ENCODE assay signal across 8 mouse cellular contexts in the genomic region with DNA sequence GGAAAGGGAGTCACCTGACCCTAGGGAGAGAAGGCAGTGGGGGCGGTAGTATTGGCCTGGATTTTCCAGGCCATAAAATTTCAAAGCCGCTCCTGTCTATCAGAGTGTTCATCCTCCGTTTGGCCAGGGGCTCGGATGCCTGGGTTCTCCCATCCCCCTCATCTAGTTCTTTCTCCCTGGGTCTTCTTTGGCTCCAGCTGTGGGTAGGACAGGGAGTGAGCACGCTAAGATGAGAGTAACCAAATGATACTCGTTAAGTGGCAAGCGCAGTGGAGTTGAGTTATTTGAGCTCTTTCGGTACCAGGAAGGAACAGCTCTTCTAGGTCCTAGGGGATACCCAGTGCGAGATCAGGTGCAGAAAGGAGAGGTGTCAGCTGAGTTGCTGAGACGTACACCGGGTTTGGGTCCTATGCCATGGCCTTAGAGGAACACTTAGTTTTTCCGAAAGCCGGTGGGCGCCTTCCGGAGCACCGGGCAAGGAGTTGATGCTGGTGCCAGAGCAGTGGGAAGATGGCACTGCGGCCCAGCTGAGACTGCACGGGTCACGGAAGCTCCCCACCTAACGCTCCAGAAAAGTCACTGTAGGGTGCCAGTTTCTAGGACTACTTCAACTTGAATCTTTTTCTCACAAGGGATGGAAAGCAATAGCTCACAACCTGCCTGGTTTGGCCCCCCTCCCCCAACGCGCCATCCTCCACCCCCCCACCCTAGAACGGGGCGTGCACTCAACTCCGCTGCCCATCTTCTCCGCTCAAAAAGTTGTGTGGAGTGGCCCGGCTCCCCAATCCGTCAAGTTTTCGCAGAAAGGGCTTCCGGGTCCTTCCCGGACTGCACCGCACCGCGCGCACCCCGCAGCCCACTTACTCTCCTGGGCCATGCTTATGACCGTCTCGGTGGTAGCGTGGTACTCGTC. TPM values are rescaled to one million over a fixed set of nuclear protein-coding genes. Genes with fewer than 3 reads are reported as not detected.
DNase-seq lines count a peak whose midpoint lies in the region; ATAC-seq and TF ChIP-seq lines count a peak whose summit lies in the region.

No protein-coding gene starts in this region.

- no peaks in the 10 kb centered on the region for H3K9me3 ChIP-seq in forebrain, embryonic 13.5 days (replicated peaks)
- H3K9me3 ChIP-seq in limb, embryonic 15.5 days = no peaks in the 10 kb centered on the region

- 0 out of 2 replicates have a peak, but pooled peaks have one; percentile 3 for ATAC-seq in forebrain, embryonic 13.5 days
- peak; percentile 8; the same call in 1 of the 2 replicates for ATAC-seq in limb, embryonic 15.5 days (ENCODE audit: insufficient number of reproducible peaks, low FRiP score, low TSS enrichment, low read depth)

- H3K4me1 ChIP-seq in forebrain, embryonic 13.5 days = peaks cover 47% of the 10 kb centered on the region
- H3K4me1 ChIP-seq in limb, embryonic 15.5 days = peaks cover 44% of the 10 kb centered on the region

- peak overlapping the region; percentile 58 for H3K27ac ChIP-seq in gastrocnemius, adult 2 months
- H3K27ac ChIP-seq in forebrain, embryonic 13.5 days = peak overlapping the region; percentile 95
- peak overlapping the region; percentile 93 for H3K27ac ChIP-seq in limb, embryonic 15.5 days

- 0% methylated on average over 40 of the region's 40 CpGs for WGBS in forebrain, embryonic 13.5 days
- under 1% methylated on average over 40 of the region's 40 CpGs for WGBS in limb, embryonic 15.5 days

- peak overlapping the region; percentile 83 for H3K9ac ChIP-seq in forebrain, embryonic 13.5 days
- H3K9ac ChIP-seq in limb, embryonic 15.5 days = peak overlapping the region; percentile 73

- TF ChIP-seq CTCF in gastrocnemius, adult 2 months (IDR thresholded peaks at IDR 0.05) = no peak

- peak overlapping the region; percentile 91 for H3K4me2 ChIP-seq in forebrain, embryonic 13.5 days
- H3K4me2 ChIP-seq in limb, embryonic 15.5 days = peak overlapping the region; percentile 80

- peaks cover 22% of the 10 kb centered on the region for H3K36me3 ChIP-seq in forebrain, embryonic 13.5 days (ENCODE audit: poor library complexity, severe bottlenecking)
- peaks cover 14% of the 10 kb centered on the region for H3K36me3 ChIP-seq in limb, embryonic 15.5 days

- peaks cover 1% of the 10 kb centered on the region; the same call in 1 of the 2 replicates for H3K27me3 ChIP-seq in forebrain, embryonic 13.5 days
- no peaks in the 10 kb centered on the region for H3K27me3 ChIP-seq in limb, embryonic 15.5 days

- intact Hi-C loops in gastrocnemius, adult 2 months (cut with DNase I) = no loop called here

- no peak for DNase-seq in gastrocnemius, adult 2 months
- DNase-seq in gastrocnemius, postnatal 25 days = no peak
- peak; percentile 13 to 20 for DNase-seq in CD8-positive naive resting alpha-beta T cell, adult 2 months (ENCODE audit: low read depth in 2 of 2, low spot score in 2 of 2)
- peak; percentile 32 for DNase-seq in retina, embryonic 14.5 days (ENCODE audit: low spot score)
- DNase-seq in left cerebral cortex, adult 18-20 months (ENCODE audit: low spot score in 2 of 2) = no peak
- no peak for DNase-seq in ovary, adult 18-20 months (ENCODE audit: low spot score)

- H3K4me3 ChIP-seq in gastrocnemius, adult 2 months = peak overlapping the region; percentile 71
- H3K4me3 ChIP-seq in forebrain, embryonic 13.5 days = peak overlapping the region; percentile 68
- H3K4me3 ChIP-seq in limb, embryonic 15.5 days = peak overlapping the region; percentile 77

RNA-seq across cellular contexts. Expression of a gene that starts 0.9 kb away (rescaled TPM):
- 1 to 10 TPM; 4.8 to 5.2 TPM for total RNA-seq in gastrocnemius, adult 2 months (2021)
- 1 to 10 TPM; 3.9 to 4.1 TPM for total RNA-seq in gastrocnemius, postnatal 25 days (2021)
- polyA plus RNA-seq in forebrain, embryonic 13.5 days (2015; fragmentation: Nextera tagmentation; extraction: Ambion mirVana) = 8.9 and 9.0 TPM in 2 replicates
- polyA plus RNA-seq in limb, embryonic 15.5 days (2015; fragmentation: Nextera tagmentation; extraction: Ambion mirVana) = 5.9 and 6.2 TPM in 2 replicates
- total RNA-seq in left cerebral cortex, adult 18-20 months (2021) = 10 to 100 TPM; 12.5 to 15.2 TPM

RNA-seq across cellular contexts. Expression of a gene that starts 10.2 kb away (rescaled TPM):
- total RNA-seq in gastrocnemius, adult 2 months (2021) = 100 to 1,000 TPM; 124 to 132 TPM
- total RNA-seq in gastrocnemius, postnatal 25 days (2021) = 100 to 1,000 TPM; 103 to 142 TPM
- 127 and 130 TPM in 2 replicates for polyA plus RNA-seq in forebrain, embryonic 13.5 days (2015; fragmentation: Nextera tagmentation; extraction: Ambion mirVana)
- polyA plus RNA-seq in limb, embryonic 15.5 days (2015; fragmentation: Nextera tagmentation; extraction: Ambion mirVana) = 1,128 and 1,135 TPM in 2 replicates
- total RNA-seq in left cerebral cortex, adult 18-20 months (2021) = 10 to 100 TPM; 69.1 to 71.4 TPM

RNA-seq across cellular contexts. Expression of a gene that starts 32.0 kb away (rescaled TPM):
- 1 to 10 TPM; 5.1 to 5.2 TPM for total RNA-seq in gastrocnemius, adult 2 months (2021)
- 1 to 10 TPM; 4.3 to 4.7 TPM for total RNA-seq in gastrocnemius, postnatal 25 days (2021)
- 10.7 and 16.0 TPM in 2 replicates for polyA plus RNA-seq in forebrain, embryonic 13.5 days (2015; fragmentation: Nextera tagmentation; extraction: Ambion mirVana)
- 13.6 and 16.8 TPM in 2 replicates for polyA plus RNA-seq in limb, embryonic 15.5 days (2015; fragmentation: Nextera tagmentation; extraction: Ambion mirVana)
- 1 to 10 TPM; 3.6 to 7.6 TPM for total RNA-seq in left cerebral cortex, adult 18-20 months (2021)

RNA-seq across cellular contexts. Expression of a gene that starts 33.2 kb away (rescaled TPM):
- 100 to 1,000 TPM; 137 to 169 TPM for total RNA-seq in gastrocnemius, adult 2 months (2021)
- 100 to 1,000 TPM; 152 to 165 TPM for total RNA-seq in gastrocnemius, postnatal 25 days (2021)
- polyA plus RNA-seq in forebrain, embryonic 13.5 days (2015; fragmentation: Nextera tagmentation; extraction: Ambion mirVana) = 241 and 243 TPM in 2 replicates
- polyA plus RNA-seq in limb, embryonic 15.5 days (2015; fragmentation: Nextera tagmentation; extraction: Ambion mirVana) = 225 and 234 TPM in 2 replicates
- 10 to 100 TPM; 79.8 to 82.3 TPM for total RNA-seq in left cerebral cortex, adult 18-20 months (2021)

RNA-seq across cellular contexts. Expression of a gene that starts 43.0 kb away (rescaled TPM):
- total RNA-seq in gastrocnemius, adult 2 months (2021) = 10 to 100 TPM; 58.4 to 72.9 TPM
- total RNA-seq in gastrocnemius, postnatal 25 days (2021) = 10 to 100 TPM; 63.5 to 67.3 TPM
- polyA plus RNA-seq in forebrain, embryonic 13.5 days (2015; fragmentation: Nextera tagmentation; extraction: Ambion mirVana) = 0.63 and 0.83 TPM in 2 replicates
- 11.8 and 27.8 TPM in 2 replicates for polyA plus RNA-seq in limb, embryonic 15.5 days (2015; fragmentation: Nextera tagmentation; extraction: Ambion mirVana)
- total RNA-seq in left cerebral cortex, adult 18-20 months (2021) = 10 to 100 TPM; 13.5 TPM

Comparison
In these comparisons a context has a peak if more than half of its experiments do, and no peak if none do; other contexts are left out.
1. DNase-seq: peak in CD8-positive naive resting alpha-beta T cell, adult 2 months (2 of 2) and retina, embryonic 14.5 days (single experiment); none in gastrocnemius, adult 2 months (single experiment), gastrocnemius, postnatal 25 days (single experiment), left cerebral cortex, adult 18-20 months (0 of 2) and ovary, adult 18-20 months (single experiment).
2. Peak in every context shown above with its lines, with median percentiles within 50 percentile points of each other: H3K27ac ChIP-seq and H3K4me3 ChIP-seq.